Mouse (Mus musculus) hindbrain, embryonic 16.5 days (tissue): ENCODE results near the gene Zfp68. TPM values are rescaled to one million over a fixed set of nuclear protein-coding genes. Genes with fewer than 3 reads are reported as not detected.
A peak's percentile ranks its signal among the peaks of the same experiment; 100 is the strongest.

Experiments used
- ATAC-seq: fragments of 200-750 bp; cut with Nextera tagmentation; 2 replicates; pipeline ENCODE4 v1.8.0; 2017; ENCODE audit warnings: moderate TSS enrichment, moderate library complexity
- H3K27ac ChIP-seq: fragments of 300-500 bp; sonication (generic); 2 replicates; pipeline ENCODE4 v1.5.1; 2014; ENCODE audit warnings: low read depth, mild to moderate bottlenecking, control low read depth, low read length, moderate library complexity
- H3K27me3 ChIP-seq: fragments of 300-500 bp; sonication (generic); replicated peaks from 2 replicates; pipeline ENCODE4 v1.6.1; 2014; ENCODE audit warnings: low read length; ENCODE audit not compliant: control insufficient read depth, insufficient read depth
- H3K36me3 ChIP-seq: fragments of 300-500 bp; sonication (generic); 2 replicates; pipeline ENCODE4 v1.6.1; 2014; ENCODE audit warnings: mild to moderate bottlenecking, low read length, moderate library complexity, mixed read lengths; ENCODE audit not compliant: control insufficient read depth, insufficient read depth
- H3K4me1 ChIP-seq: fragments of 300-500 bp; sonication (generic); 2 replicates; pipeline ENCODE4 v1.6.1; 2014; ENCODE audit warnings: low read depth, low read length; ENCODE audit not compliant: control insufficient read depth, insufficient read depth
- H3K4me2 ChIP-seq: fragments of 300-500 bp; sonication (generic); 2 replicates; pipeline ENCODE4 v1.6.1; 2014; ENCODE audit warnings: mild to moderate bottlenecking, low read length, control low read depth, moderate library complexity
- H3K4me3 ChIP-seq: fragments of 300-500 bp; sonication (generic); 2 replicates; pipeline ENCODE4 v1.5.1; 2014; ENCODE audit warnings: mild to moderate bottlenecking, low read length, control low read depth, moderate library complexity
- H3K9ac ChIP-seq: fragments of 300-500 bp; sonication (generic); 2 replicates; pipeline ENCODE4 v1.6.1; 2014; ENCODE audit warnings: low read depth, mild to moderate bottlenecking, control low read depth, low read length, moderate library complexity
- H3K9me3 ChIP-seq: fragments of 300-500 bp; sonication (generic); 2 replicates; pipeline ENCODE4 v1.6.1; 2014; ENCODE audit warnings: mild to moderate bottlenecking, low read length, moderate library complexity; ENCODE audit not compliant: control insufficient read depth
- WGBS: fragments of 180-500 bp; shearing (Covaris S2); extraction: QIAGEN DNeasy Blood & Tissue Kit; methylation state at CpG from one replicate; pipeline ENCODE4 v1.1.7; 2014; 5-methylcytosine and 5-hydroxymethylcytosine counted together
- polyA plus RNA-seq: library from polyadenylated mRNA; unstranded; fragments of >200 nt; fragmentation: Nextera tagmentation; extraction: Ambion mirVana; gene quantifications from 2 replicates; pipeline ENCODE4 v1.2.1, GENCODE M21; 2015

The Zfp68 gene
- polyA plus RNA-seq = 65.2 and 69.4 TPM in 2 replicates

GRCm38 (mm10) chr5:138619211-138620128 lies at the start of gene Zfp68:
Gene Zfp68 (minus strand): TSS chr5:138619761.
- peak; percentile 97 for ATAC-seq
- WGBS = under 1% methylated on average over 39 of the region's 43 CpGs
- H3K9me3 ChIP-seq = peaks cover 14% of the 10 kb centered on the region

GRCm38 (mm10) chr5:138658922-138659321 lies 39.4 kb upstream of the Zfp68 start:
- Histone ChIP-seq H3K9ac (no peak overlapping the region), H3K27me3 (no peaks in the 10 kb centered on the region), H3K4me1 (no peaks in the 10 kb centered on the region), H3K36me3 (no peaks in the 10 kb centered on the region), H3K9me3 (no peaks in the 10 kb centered on the region), H3K27ac (no peak overlapping the region), H3K4me2 (no peak overlapping the region), H3K4me3 (no peak overlapping the region)
- 5% methylated on average over 5 of the region's 5 CpGs for WGBS
- ATAC-seq = no peak

More at GRCm38 (mm10) chr5:138619211-138620128, at the start of gene Zfp68:
- Histone ChIP-seq H3K4me2 (peak within 1 kb of the TSS; percentile 60), H3K27ac (peak within 1 kb of the TSS; percentile 98), H3K9ac (peak within 1 kb of the TSS; percentile 95), H3K4me1 (peaks cover 18% of the 10 kb centered on the region), H3K36me3 (peaks cover 32% of the 10 kb centered on the region), H3K27me3 (no peaks in the 10 kb centered on the region), H3K4me3 (peak within 1 kb of the TSS; percentile 67)

- no peak overlapping the region for H3K4me2 ChIP-seq
- H3K4me3 ChIP-seq = no peak overlapping the region
- no peak overlapping the region for H3K9ac ChIP-seq
- no peaks in the 10 kb centered on the region for H3K36me3 ChIP-seq
- WGBS = 32% methylated on average over 6 of the region's 6 CpGs
- ATAC-seq = peak; percentile 81
- H3K27ac ChIP-seq = no peak overlapping the region
- H3K4me1 ChIP-seq = no peaks in the 10 kb centered on the region
- no peaks in the 10 kb centered on the region for H3K27me3 ChIP-seq
- H3K9me3 ChIP-seq = no peaks in the 10 kb centered on the region
These were observed 38.3 kb upstream of the Zfp68 start for GRCm38 (mm10) chr5:138657854-138658253.

- no peaks in the 10 kb centered on the region for H3K9me3 ChIP-seq
- no peaks in the 10 kb centered on the region; the same call in 1 of the 2 replicates for H3K36me3 ChIP-seq
- H3K27ac ChIP-seq = no peak overlapping the region
- 92% methylated on average over 3 of the region's 3 CpGs for WGBS
- ATAC-seq = peak; percentile 68; the same call in 1 of the 2 replicates
- H3K4me2 ChIP-seq = no peak overlapping the region
- H3K27me3 ChIP-seq = no peaks in the 10 kb centered on the region
- H3K4me1 ChIP-seq = no peaks in the 10 kb centered on the region
- no peak overlapping the region for H3K4me3 ChIP-seq
- no peak overlapping the region for H3K9ac ChIP-seq
These were observed 37.8 kb upstream of the Zfp68 start for GRCm38 (mm10) chr5:138657407-138657806.

GRCm38 (mm10) chr5:138656477-138657156 lies 37.1 kb upstream of the Zfp68 start:
- no peaks in the 10 kb centered on the region; the same call in 1 of the 2 replicates for H3K36me3 ChIP-seq
- ATAC-seq = peak; percentile 94
- WGBS = 26% methylated on average over 2 of the region's 2 CpGs
- H3K4me2 ChIP-seq = no peak overlapping the region
- H3K4me1 ChIP-seq = no peaks in the 10 kb centered on the region
- no peak overlapping the region for H3K9ac ChIP-seq
- no peak overlapping the region for H3K4me3 ChIP-seq
- no peaks in the 10 kb centered on the region for H3K27me3 ChIP-seq
- no peaks in the 10 kb centered on the region for H3K9me3 ChIP-seq
- H3K27ac ChIP-seq = no peak overlapping the region

- H3K9me3 ChIP-seq = no peaks in the 10 kb centered on the region
- H3K4me2 ChIP-seq = no peak overlapping the region
- no peak for ATAC-seq
- 86% methylated on average over 1 of the region's 1 CpGs for WGBS
- H3K27ac ChIP-seq = no peak overlapping the region
- no peak overlapping the region for H3K9ac ChIP-seq
- H3K27me3 ChIP-seq = no peaks in the 10 kb centered on the region
- H3K4me3 ChIP-seq = no peak overlapping the region
- no peaks in the 10 kb centered on the region for H3K4me1 ChIP-seq
- H3K36me3 ChIP-seq = peaks cover 11% of the 10 kb centered on the region
These were observed 33.4 kb upstream of the Zfp68 start for GRCm38 (mm10) chr5:138652911-138653310.

- H3K4me2 ChIP-seq = no peak overlapping the region
- H3K4me3 ChIP-seq = no peak overlapping the region
- H3K9ac ChIP-seq = no peak overlapping the region
- H3K27ac ChIP-seq = no peak overlapping the region
- H3K9me3 ChIP-seq = no peaks in the 10 kb centered on the region
- WGBS = 92% methylated on average over 3 of the region's 3 CpGs
- H3K36me3 ChIP-seq = peaks cover 40% of the 10 kb centered on the region
- ATAC-seq = no peak
- H3K27me3 ChIP-seq = no peaks in the 10 kb centered on the region
- no peaks in the 10 kb centered on the region for H3K4me1 ChIP-seq
These were observed 22.2 kb upstream of the Zfp68 start for GRCm38 (mm10) chr5:138641761-138642160.

GRCm38 (mm10) chr5:138641081-138641480 lies 21.5 kb upstream of the Zfp68 start:
- no peak for ATAC-seq

GRCm38 (mm10) chr5:138636486-138636885 lies 16.9 kb upstream of the Zfp68 start:
- Histone ChIP-seq H3K4me3 (no peak overlapping the region), H3K36me3 (peaks cover 24% of the 10 kb centered on the region), H3K9me3 (no peaks in the 10 kb centered on the region), H3K9ac (no peak overlapping the region), H3K4me1 (no peaks in the 10 kb centered on the region), H3K4me2 (no peak overlapping the region), H3K27me3 (no peaks in the 10 kb centered on the region), H3K27ac (no peak overlapping the region)
- ATAC-seq = no peak
- WGBS = 95% methylated on average over 2 of the region's 2 CpGs

More at GRCm38 (mm10) chr5:138641081-138641480, 21.5 kb upstream of the Zfp68 start:
- Histone ChIP-seq H3K4me1 (no peaks in the 10 kb centered on the region), H3K4me3 (no peak overlapping the region), H3K27ac (no peak overlapping the region), H3K9me3 (no peaks in the 10 kb centered on the region), H3K9ac (no peak overlapping the region), H3K27me3 (no peaks in the 10 kb centered on the region), H3K36me3 (peaks cover 36% of the 10 kb centered on the region), H3K4me2 (no peak overlapping the region)
- 95% methylated on average over 3 of the region's 3 CpGs for WGBS
